Mouse (Mus musculus) brain, embryonic 14.5 days (tissue): ENCODE measurements at regions not wholly inside any gene's neighbourhood (a gene's known extent, or its start where the extent isn't known, plus 50 kb on each side); places are given as distances from the start of the nearest gene placed in this dataset.

ENCODE experiments used
- CTCF ChIP-seq: fragments of 200-500 bp; IDR thresholded peaks from 2 replicates; pipeline ENCODE4 v1.5.1; 2012; ENCODE audit warnings: inconsistent platforms, mild to moderate bottlenecking, moderate library complexity, borderline replicate concordance; ENCODE audit not compliant: insufficient read depth, insufficient read length; ENCODE audit errors: extremely low read depth
- POLR2A ChIP-seq: fragments of 200-500 bp; IDR thresholded peaks from 2 replicates; pipeline ENCODE4 v1.6.1; 2012; ENCODE audit warnings: mild to moderate bottlenecking, inconsistent platforms, borderline replicate concordance; ENCODE audit not compliant: poor library complexity, insufficient read depth, insufficient read length, severe bottlenecking; ENCODE audit errors: extremely low read depth

DNA sequence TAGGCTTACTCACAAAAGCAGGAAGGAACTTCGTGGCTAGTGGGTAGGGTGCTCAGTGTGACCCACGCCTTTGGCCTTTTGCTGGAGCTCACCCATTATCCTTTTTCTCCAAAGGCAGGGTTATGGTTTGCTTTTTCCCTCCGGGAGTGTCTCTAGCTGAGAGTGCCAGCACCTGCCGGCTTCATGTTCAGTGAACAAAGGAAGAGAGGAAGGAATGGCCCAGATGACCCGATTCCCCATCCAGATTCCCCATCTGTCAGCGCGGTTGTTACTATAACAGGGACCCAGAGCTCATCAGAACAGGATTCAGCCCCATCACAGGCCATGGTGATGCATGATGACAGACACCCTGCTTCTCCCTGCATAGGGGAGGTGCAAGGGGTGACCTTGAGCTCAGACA lies 435.7 kb upstream of the Fam19a5 start:
- TF ChIP-seq POLR2A (no peak), CTCF (no peak)
